Mouse (Mus musculus) gastrocnemius, adult 18-20 months (tissue): Measurements from ENCODE around the gene Eps8. TPM values are rescaled to one million over a fixed set of nuclear protein-coding genes. Genes with fewer than 3 reads are reported as not detected.

Source experiments
- DNase-seq: peaks from one replicate; pipeline ENCODE4 v3.0.0; 2021; ENCODE audit warnings: low spot score
- total RNA-seq, 2 experiments: library from RNA; stranded (reverse); gene quantifications; 2 replicates each; pipeline ENCODE4 v1.2.3; 2021

The Eps8 gene
- total RNA-seq, 2 experiments from 2014 or later: 3.7 to 4.8 TPM

GRCm38 (mm10) chr6:137520343-137520704 lies 134.4 kb downstream of the Eps8 start:
- DNase-seq: no peak

DNA sequence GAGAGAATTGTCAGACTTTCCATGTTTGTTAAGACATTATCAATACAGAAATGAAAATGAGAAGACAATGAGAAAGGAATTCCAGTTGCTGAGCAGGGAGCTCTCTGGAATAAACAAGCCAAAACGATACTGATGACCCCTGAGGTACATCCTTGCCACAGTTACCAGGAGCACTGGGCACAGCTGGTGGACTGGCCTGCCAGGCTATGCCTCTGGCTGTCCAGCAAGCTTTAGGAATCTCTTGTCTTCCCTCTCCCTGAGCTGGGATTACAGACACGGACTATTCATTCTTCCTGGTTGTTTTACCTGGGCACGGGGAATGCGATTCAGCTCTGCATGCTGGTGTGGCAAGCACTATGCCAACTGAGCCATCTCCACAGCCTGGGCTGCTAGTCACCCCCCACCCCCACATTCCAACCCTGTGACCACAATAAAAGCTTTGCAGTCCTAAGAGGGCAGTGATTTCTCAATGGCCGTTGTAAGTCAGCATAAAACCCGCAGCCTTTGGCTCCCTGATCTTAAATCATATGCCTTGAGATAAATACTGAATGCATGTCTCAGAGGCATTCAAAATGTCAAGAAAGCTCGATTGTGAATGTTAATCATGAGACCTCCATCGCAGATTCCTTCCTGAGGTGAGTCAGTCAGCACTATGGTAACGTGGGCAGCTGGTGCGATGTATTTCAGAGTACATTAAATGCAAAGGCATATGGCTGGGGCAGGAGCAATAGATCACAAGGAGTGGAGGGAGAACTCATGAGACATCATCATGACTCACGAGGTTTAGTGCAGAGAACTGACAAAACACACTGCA lies 134.9 kb downstream of the Eps8 start:
- no peak for DNase-seq

DNA sequence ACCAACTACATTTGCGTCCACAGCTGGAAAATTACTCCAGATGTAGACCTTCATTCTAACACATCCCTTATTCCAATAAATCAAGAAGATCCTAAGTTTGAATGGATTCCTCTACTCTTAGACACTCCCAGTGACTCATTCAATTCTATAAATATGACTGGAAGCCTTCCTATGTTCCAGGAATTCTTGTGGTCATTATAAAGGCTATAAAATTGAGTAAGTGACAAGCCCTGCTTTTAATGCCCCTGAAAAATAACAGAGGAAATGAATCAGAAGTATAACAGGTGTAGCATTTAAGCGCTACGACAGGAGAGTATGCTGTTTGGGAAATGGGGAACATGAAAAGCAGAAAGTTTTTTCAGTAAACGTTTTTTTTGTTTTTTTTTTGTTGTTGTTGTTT lies 139.8 kb downstream of the Eps8 start:
- DNase-seq: no peak

DNA sequence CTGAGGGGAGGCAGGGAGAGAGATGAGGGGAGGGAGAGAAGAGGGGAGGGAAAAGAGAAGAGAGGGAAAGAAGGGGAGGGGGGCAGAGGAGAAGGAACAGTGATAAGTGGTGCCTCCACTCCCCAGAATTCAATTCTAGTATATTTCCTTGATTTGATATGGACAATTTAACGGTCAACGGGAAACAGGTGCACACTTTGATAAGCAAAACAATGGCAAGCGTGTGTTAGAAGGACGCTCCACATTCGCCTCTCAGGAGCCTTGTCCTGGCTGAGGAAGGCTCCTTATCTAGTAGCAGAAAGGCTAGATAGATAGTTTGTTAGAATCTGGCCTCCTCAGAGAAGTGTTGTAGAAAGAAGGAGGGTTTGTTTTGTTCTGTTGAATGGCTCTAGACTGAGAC lies 141.9 kb downstream of the Eps8 start:
- DNase-seq: no peak

GRCm38 (mm10) chr6:137509341-137510045 lies 145.2 kb downstream of the Eps8 start:
- no peak for DNase-seq

- DNase-seq: no peak
Observed at GRCm38 (mm10) chr6:137508936-137509335, 145.7 kb downstream of the Eps8 start.

GRCm38 (mm10) chr6:137506563-137506962 lies 148.1 kb downstream of the Eps8 start:
- no peak for DNase-seq

- no peak for DNase-seq
Observed at GRCm38 (mm10) chr6:137505555-137506227, 149.0 kb downstream of the Eps8 start.

- DNase-seq: no peak
Observed at GRCm38 (mm10) chr6:137504052-137504451, 150.6 kb downstream of the Eps8 start.

- DNase-seq: no peak
Observed at GRCm38 (mm10) chr6:137503462-137503861, 151.2 kb downstream of the Eps8 start.

GRCm38 (mm10) chr6:137503009-137503408 lies 151.7 kb downstream of the Eps8 start:
- DNase-seq: no peak

DNA sequence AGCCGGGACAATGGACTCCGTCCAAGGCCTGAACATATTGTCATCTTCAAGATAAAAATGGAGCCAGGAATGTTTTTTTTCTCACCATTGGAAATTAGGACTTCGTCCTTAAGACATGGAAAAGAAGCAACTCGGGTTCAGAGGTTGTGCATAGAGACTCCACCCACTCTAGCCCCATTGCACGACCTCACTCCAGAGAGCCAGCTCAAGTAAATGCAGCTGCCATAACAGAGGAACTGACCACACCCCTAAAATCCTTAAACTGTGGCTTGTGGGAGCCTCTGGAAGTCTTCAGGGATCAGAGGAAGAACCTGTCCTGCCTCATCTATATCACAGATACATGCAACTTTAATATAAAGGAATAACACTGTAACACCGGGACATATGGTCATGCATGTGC lies 155.9 kb downstream of the Eps8 start:
- no peak for DNase-seq

- DNase-seq: no peak
Observed at GRCm38 (mm10) chr6:137497208-137497835, 157.4 kb downstream of the Eps8 start.

DNA sequence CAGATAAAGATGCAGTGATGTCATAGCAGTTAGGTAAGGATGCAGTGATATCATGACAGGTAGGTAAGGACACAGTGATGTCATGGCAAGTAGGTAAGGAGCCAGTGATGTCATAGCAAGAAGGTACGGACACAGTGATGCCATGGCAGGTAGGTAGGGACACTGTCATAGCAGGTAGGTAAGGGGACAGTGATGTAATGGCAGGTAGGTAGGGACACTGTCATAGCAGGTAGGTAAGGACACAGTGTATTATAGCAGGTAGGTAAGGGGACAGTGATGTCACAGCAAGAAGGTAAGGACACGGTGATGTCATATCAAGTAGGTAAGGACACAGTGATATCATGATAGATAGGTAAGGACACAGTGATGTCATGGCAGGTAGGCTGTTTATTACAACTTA lies 158.1 kb downstream of the Eps8 start:
- DNase-seq: no peak

DNA sequence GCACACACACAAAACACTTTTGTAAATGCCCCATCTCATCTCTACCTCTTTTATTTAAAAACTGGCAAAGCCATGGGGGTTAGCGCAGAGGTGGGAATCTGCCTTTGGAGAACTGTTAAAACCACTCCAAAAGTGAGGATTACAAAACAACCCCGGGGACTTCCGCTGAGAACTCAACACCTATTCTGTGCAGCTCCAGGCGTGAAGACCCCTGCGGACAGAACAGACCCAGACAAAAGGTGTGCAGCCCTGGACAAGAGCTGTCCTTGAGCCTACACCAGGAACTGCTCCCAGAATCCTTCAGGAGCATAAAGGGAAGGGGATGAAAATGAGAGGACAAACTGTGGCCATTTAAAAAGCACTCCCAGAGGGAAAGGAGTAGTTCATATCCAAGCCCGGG lies 159.4 kb downstream of the Eps8 start:
- DNase-seq: no peak

- no peak for DNase-seq
Observed at GRCm38 (mm10) chr6:137494801-137495200, 159.9 kb downstream of the Eps8 start.

- DNase-seq: no peak
Observed at GRCm38 (mm10) chr6:137494136-137494475, 160.6 kb downstream of the Eps8 start.

- DNase-seq: no peak
Observed at GRCm38 (mm10) chr6:137493211-137494135, 161.2 kb downstream of the Eps8 start.

GRCm38 (mm10) chr6:137492582-137492981 lies 162.1 kb downstream of the Eps8 start:
- DNase-seq: no peak

GRCm38 (mm10) chr6:137491659-137492058 lies 163.0 kb downstream of the Eps8 start:
- no peak for DNase-seq

DNA sequence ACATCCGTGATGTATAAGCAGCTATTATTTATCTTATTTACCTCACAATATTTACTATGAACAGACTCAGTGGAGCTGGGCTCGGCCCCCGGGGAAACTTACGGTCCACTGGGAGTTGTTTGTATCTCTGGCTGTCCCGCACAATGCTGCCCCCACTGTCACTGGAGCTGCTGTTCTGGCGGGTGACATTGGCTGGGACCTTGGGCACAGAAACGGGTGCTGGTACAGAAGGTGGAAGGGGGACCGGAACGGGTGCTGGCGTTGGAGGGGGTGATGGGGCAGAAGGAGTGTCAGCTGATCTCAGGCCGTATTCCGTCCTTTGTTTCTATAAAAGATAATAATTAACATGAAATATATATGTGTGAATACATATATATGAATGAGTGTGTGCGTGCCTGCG lies 164.6 kb downstream of the Eps8 start:
- DNase-seq: no peak
